Mouse (Mus musculus): Measurements from ENCODE around the gene Vwa5b2.

The Vwa5b2 gene

DNA sequence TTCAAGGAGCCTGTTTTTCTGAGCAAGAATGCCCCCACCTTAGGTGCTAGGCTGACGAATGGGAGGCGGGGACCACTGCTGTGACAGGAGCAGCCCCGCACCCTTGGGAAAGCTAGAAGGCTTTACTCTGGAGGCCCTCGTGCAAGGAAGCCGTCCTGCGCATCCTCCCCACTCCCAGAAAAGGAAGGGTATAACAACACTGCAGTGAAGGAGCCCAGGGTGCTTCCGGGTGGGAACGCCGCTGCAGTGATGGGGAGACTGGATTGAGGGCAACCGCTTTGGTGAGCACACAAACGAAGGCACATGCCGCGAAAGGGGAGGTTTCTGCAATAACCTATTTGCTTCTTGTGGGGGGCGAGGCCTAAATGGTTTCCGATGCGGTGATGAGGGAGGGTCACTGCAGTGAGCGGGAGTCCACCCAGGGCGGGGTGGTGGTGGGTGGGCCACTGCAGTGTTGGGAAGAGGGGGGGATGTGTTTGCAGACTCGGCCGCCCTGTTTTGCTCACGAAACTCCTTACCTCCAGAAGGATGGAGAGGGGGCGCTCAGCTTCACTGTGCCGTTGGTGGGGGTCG lies at the start of gene Vwa5b2:
Vwa5b2 (plus strand) TSS at position 106 of the 573 bp plus-strand sequence.
- no peak for DNase-seq (ENCODE audit: low spot score in 2 of 2)

- no peak for DNase-seq (ENCODE audit: low spot score in 2 of 2)
Observed at GRCm38 (mm10) chr16:20539649-20540048, 49.6 kb upstream of the Vwa5b2 start.

DNA sequence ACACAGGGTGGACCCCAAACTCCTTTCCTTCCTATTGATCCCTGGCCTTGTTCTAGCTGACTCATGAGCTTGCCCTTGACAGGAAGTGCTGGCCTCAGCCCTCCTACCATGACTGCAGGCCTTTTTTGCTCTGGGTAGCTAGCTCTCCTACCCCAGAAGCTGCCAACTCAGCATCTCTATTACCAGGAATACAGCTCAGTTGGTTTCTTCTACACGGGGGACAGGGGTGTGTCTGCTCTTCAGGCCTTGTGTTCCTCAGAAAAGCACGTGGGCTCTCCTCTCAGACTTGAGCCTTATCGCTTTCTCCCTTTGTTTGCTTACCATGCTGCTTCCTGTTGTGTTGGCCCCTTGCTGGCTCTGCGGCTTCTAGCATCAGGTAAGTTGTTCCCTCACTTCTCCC lies 48.8 kb upstream of the Vwa5b2 start:
- DNase-seq (ENCODE audit: low spot score in 2 of 2) = no peak

DNA sequence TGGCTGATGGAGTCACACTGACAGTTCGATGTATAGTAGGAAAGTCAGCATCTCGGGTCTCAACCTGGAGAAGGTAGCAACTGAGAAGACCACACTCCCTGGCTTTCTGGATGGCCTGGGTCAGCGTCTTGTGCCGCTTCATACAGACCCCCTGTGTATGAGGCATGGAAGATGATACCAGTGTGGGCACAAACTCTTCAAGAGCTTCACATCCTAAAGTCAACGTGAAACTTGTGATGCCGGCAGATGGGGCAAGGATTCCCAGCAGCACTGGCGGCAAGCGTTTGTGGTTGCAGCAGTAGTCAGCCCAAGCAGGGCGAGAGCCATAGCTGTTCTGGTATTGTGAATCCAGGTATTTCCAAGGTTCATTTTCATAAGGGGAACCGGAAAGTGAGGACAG lies 43.6 kb upstream of the Vwa5b2 start:
- no peak for DNase-seq (ENCODE audit: low spot score in 2 of 2)

DNA sequence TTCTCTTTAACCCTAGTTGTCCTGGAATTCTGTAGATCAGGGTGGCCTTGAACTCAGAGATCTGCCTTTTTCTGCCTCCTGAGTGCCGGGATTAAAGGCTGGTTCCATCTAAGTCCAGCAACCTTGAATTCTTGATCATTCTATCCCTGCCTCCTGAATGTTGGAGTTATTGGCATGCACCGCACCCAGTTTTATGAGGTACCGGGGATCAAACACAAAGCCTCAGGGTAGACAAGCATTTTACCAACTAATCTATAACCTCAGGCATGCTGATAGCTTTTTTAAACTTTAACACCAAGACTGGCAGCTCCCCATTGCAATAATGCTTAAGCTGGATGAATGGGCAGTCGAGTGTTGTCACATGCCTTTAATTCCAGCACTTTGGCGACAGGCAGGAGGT lies 41.8 kb upstream of the Vwa5b2 start:
- DNase-seq (ENCODE audit: low spot score in 2 of 2) = no peak

DNA sequence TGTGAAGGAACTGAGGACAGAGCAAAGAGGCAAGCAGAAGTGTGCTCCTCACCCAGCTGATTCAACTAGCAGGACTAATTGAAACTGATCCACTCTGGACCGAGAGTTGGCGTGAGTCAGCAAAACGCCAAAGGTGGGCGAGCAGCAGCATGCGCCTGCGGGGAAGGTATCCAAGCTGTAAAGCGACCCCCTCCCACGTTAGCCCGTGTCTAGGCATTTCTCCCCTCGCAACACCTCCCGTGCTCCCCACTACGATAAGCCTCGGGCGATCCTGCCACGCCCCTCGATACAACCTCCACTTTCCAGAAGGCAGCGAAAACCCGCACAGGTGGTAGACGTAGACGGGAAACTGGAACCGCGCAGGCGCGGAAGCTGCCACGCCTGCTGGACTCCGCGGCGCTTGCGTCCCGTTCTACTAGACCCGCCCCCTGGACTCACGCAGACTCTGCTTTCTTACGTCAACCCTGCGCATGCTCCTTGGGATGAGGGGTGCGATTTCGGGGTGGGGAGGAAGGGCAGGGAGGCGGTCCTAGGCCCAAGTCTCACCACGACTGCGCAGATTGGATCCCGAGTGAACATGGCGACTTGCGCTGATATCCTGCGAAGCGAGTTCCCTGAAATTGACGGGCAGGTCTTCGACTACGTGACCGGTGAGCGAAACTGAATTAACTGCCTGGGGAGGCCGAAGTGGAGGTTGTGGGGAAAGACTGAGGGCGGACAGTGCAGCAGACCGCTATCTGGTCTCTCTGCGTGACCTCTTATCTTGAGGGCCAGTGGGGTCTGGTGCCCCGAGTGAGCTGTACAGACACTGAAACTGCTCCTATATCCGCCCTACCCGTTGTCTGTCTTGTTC lies 40.9 kb upstream of the Vwa5b2 start, which contains the start of gene Abcf3:
Abcf3 (plus strand) TSS at position 482 of the 853 bp plus-strand sequence.
- peak; percentile 90 to 98 for DNase-seq (ENCODE audit: low spot score in 2 of 2)

- no peak for DNase-seq (ENCODE audit: low spot score in 2 of 2)
Observed at GRCm38 (mm10) chr16:20549161-20549560, 40.1 kb upstream of the Vwa5b2 start.

GRCm38 (mm10) chr16:20551691-20552090 lies 37.6 kb upstream of the Vwa5b2 start:
- DNase-seq (ENCODE audit: low spot score in 2 of 2) = no peak

DNA sequence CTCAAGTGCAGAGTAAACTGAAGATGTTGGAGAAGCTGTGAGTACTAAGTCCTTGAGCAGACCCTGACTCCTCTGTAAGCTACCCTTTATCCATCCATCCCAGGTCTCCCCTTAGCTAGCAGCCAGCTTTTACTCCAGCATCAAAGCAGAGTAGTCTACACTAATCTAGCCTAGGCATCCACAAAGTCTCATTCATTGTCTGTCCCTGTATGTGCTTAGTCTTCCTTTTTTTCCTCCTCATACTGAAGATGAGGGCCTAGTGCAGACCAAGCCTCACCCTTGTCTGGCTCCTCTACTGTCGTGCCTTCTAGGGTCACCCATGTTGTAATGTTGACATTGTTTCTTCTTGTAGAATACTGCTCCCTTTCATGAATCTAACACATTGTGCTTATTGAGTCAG lies 36.7 kb upstream of the Vwa5b2 start:
- DNase-seq (ENCODE audit: low spot score in 2 of 2) = no peak

GRCm38 (mm10) chr16:20555000-20555399 lies 34.3 kb upstream of the Vwa5b2 start:
- DNase-seq (ENCODE audit: low spot score in 2 of 2) = no peak

- no peak for DNase-seq (ENCODE audit: low spot score in 2 of 2)
Observed at GRCm38 (mm10) chr16:20557381-20557780, 31.9 kb upstream of the Vwa5b2 start.

GRCm38 (mm10) chr16:20565075-20565474 lies 24.2 kb upstream of the Vwa5b2 start:
- no peak for DNase-seq (ENCODE audit: low spot score in 2 of 2)

- no peak for DNase-seq (ENCODE audit: low spot score in 2 of 2)
Observed at GRCm38 (mm10) chr16:20589939-20590679, 838 bp downstream of the Vwa5b2 start.

GRCm38 (mm10) chr16:20590680-20591038 lies 1.4 kb downstream of the Vwa5b2 start:
- no peak for DNase-seq (ENCODE audit: low spot score in 2 of 2)

- no peak for DNase-seq (ENCODE audit: low spot score in 2 of 2)
Observed at GRCm38 (mm10) chr16:20591076-20591705, 1.9 kb downstream of the Vwa5b2 start.

DNA sequence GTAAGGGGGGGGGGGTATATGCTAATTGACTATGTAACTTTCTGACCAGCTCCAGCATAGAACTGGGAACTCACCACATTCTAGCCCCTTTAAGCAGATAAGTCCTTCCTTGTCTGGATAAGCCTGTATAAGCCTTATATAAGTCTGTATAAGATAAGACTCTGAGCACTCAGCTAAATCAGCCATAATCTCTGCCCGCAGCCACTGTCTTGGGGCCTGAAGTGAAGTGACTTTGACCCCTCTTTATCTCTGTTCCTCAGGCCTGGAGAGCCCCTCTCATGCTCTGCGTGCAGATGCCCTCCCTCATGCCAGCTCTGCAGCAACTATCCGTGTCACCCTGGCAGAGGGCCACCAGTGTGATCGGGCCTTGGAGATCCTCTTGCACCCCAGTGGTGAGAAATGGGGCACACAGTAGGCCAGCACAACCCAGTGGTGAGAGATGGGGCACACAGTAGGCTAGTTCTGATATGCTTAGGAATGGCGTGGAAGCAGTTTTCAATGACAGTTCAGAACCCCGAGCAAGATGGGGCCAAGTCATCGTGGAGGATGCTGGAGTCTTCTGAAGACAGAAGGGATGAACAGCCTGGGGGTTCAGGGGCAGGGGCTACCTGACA lies 5.9 kb downstream of the Vwa5b2 start:
- DNase-seq (ENCODE audit: low spot score in 2 of 2) = no peak

- DNase-seq (ENCODE audit: low spot score in 2 of 2) = no peak
Observed at GRCm38 (mm10) chr16:20595737-20596136, 6.5 kb downstream of the Vwa5b2 start.

DNA sequence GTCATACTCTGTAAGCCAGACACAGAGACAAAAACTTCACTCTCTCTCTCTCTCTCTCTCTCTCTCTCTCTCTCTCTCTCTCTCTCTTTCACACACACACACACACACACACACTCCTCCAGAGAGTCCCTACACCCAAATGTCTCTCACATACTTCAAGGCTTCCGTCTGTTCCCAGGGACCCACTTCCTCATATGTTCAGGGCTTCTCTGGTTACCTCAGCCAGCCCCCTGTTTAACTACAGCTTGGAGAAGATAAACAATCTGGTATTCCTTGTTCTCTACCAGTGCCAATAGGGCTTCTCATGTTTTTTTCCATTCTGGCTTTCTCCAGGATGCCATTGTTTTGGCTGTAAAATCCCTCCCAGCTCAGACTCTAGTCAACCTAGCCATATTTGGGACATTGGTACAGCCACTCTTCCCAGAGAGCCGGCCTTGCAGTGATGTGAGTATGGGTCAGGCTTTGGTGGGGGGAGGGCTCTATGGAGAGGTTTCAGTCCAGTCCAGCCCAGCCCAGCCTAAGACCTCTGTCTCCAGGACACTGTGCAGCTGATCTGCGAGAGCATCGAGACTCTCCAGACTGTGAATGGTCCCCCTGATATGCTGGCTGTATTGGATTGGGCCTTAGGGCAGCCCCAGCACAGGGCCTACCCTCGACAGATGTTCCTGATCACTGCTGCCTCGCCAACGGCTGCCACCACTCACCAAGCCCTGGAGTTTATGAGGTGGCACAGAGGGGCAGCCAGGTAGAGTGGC lies 7.6 kb downstream of the Vwa5b2 start:
- no peak for DNase-seq (ENCODE audit: low spot score in 2 of 2)

GRCm38 (mm10) chr16:20600511-20600910 lies 11.2 kb downstream of the Vwa5b2 start:
- no peak for DNase-seq (ENCODE audit: low spot score in 2 of 2)

DNA sequence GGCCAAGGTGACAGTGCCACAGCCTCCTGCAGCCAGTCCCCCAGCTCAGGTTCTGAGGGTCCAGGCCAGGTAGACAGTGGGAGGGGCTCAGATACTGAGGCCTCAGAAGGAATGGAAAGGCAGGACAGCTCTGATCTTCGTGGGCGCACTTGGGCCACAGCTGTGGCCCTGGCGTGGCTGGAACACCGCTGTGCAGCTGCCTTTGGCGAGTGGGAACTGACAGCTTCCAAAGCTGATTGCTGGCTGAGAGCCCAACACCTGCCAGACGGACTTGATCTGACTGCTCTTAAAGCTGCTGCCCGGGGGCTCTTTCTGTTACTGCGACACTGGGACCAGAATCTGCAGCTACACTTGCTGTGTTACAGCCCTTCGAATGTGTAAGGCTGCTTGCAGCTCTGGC lies 15.4 kb downstream of the Vwa5b2 start:
- no peak for DNase-seq (ENCODE audit: low spot score in 2 of 2)
